Mouse (Mus musculus): ENCODE measurements at regions not wholly inside any gene's neighbourhood (a gene's known extent, or its start where the extent isn't known, plus 50 kb on each side); places are given as distances from the start of the nearest gene placed in this dataset.

DNA sequence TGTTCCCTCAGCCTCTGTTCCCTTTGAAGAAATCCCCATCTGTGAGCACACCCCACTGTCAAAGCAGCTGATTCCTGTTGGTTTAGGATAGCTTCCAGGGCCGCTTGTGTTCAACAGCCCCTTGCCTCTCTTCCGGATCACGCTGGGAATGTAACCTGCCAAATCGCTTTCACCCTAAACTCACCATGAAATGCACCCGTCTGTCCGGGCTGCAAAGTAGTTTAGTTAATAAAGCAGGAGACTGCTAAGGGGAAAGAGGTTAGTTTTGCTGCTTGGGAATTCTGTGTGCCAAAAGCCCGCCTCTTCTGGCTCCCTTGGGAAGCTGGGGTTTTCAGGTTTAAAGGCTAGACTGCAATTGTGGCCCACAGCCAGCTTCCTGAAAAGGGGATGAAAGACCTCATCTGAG lies 1278.9 kb downstream of the Gsdmc2 start:
- peak; percentile 95 for DNase-seq

DNA sequence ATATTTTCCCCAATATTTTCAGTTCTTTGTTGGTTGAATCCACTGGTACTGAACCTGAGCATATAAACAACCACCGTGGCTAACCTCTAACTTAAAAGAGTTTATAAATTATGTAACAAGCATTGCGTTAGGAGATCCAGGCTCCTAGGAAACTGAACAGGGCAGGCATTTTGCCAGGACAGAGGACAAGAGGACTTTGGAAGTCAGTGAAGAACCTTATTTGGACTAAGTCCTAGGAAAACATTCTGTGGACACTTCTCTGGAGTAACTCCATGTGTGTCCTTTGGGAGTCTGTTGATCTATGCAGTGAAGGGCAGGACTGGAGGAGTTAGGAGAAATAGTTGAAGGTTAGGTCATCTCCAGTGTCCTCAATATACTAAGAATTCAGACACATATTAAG lies 1311.7 kb downstream of the Gsdmc2 start:
- DNase-seq, result peak; percentile 93

DNA sequence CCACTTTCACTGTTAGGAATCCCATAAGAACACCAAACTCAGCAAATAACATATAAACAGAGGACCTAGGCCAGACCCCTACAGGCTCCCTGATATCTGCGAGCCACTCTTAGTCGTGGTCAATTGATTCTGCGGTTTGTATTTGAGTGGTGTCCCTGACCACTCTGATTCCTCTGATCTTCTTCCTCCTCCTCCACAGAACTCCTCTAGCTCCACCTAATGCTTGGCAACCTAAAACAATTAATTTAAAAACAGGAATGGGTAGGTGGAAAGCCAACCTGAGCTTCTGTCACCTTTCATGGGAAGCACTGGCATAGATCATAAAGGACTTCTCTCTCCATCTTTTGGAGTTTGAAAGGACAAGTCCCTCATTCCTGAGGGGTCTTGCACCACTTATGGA lies 1316.0 kb downstream of the Gsdmc2 start:
- no peak for DNase-seq

DNA sequence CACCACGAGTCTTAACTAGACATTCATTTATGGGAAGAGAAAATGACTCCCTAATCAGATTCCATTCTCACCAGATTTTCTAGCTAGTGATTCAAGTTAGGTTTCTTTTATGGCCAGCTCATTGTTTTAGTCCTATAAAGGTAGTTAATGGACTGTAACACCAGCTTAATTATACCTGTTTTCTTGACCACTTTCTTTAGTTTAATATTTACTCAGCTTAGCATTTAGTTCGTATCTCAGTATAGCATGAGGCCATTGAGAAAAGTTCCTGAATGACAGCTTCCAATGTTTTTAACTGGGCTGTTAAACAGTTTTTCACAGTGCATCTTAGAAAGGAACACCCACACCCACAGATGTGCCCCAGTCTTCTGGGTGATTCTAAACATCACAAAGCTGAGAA lies 1320.3 kb downstream of the Gsdmc2 start:
- no peak for DNase-seq

- no peak for DNase-seq
Measured at GRCm38 (mm10) chr15:62524135-62524534, 1320.8 kb downstream of the Gsdmc2 start.

GRCm38 (mm10) chr15:62513462-62513861 lies 1331.5 kb downstream of the Gsdmc2 start:
- DNase-seq, result peak; percentile 90

- DNase-seq, result no peak
Measured at GRCm38 (mm10) chr15:62511461-62511860, 1333.5 kb downstream of the Gsdmc2 start.

DNA sequence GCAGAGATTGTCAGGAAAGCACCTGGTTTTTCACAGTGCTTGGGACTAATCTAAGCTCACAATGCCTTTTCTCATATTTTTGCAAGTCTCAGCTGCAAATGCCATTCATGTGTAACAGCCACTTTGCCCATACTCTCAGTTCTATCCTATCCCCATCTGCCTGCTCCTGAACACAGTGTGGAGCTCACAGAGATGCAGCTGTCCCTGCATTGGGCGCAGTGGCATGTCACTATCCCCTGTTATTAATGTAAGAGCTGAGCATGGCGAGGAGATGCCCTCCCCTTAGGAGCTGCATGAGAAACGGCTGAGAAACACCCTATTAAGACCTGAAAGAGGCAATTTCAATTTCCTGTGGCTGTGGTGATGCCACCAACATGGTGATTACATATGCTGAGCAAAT lies 1341.1 kb downstream of the Gsdmc2 start:
- no peak for DNase-seq

DNA sequence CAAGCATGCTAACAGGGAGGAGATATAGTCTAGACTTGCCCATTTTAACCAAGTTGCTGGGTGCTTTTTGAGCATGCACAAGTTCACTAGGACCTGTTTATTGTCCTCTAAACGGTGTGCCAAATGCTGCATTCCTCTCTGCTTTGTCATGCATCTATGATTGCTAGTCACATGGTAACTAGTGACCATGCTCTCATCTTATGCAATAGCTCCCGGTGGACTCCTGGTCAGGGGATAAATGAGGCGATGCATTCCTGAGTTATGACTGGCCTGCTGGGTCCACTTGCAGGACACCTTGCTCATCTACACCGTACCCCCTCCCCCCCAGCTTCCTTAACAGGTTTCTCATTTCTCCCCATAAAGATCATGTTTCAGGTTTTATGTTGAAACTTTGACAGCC lies 1344.0 kb downstream of the Gsdmc2 start:
- peak; percentile 95 for DNase-seq

DNA sequence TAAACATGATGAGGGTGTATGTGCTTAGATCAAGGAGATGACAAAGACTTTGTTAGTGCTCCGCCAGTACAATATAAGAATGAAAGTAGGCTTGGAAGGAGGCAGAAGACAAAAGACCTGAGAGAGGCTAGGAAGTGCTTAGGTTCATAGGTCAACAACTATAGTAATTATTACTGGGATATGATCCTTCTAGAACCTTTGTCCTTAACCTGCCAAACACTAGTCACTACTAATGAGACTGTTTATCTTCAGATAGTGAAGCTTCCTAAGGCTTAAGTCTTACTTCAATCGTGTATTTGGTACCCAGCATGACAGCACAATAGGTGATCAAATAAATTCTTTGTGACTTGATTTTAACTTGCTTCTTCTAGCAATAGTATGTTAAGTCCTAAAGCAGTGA lies 1344.5 kb downstream of the Gsdmc2 start:
- DNase-seq, result no peak

- no peak for DNase-seq
Measured at GRCm38 (mm10) chr15:62496193-62496592, 1348.8 kb downstream of the Gsdmc2 start.

DNA sequence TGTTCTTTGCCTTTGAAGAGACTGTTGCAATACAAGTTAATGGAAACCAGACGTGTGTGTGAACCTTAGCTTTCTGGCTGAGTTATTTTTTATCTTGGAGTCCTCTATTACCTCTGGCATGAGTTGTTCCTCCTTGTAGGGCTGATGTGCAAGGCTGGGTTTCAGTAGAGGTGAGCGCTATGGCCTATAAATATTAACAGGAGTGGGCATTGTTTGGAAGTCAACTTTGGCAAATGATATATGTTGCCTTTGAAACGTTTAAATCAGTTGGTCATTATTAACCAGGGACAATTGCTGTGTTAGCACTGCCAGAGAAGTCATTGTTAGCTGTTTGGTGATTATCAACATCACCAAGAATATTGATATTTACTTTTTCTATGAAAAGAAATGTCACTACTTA lies 1352.6 kb downstream of the Gsdmc2 start:
- DNase-seq, result no peak

GRCm38 (mm10) chr15:62490548-62490947 lies 1354.4 kb downstream of the Gsdmc2 start:
- no peak for DNase-seq

DNA sequence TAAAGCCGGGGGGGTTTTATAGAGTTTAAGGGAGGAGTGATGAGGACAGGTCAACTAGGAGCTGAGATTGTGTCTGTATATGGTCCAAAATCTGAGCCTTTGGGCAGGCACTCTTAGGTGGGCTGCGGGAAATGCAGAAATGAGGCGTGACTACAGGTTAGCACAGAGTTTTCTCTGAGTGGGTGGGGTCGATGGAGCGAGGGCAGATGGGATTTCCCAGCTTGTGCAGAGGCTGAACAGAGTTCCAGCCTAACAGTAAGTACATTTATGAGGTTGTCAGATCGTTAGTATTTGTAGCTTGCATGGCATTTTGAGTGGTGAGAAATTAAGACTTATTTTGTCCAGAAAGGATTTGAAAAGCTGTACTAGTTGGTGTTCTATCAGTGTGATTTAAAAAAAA lies 1358.4 kb downstream of the Gsdmc2 start:
- DNase-seq, result no peak

GRCm38 (mm10) chr15:62484350-62484749 lies 1360.6 kb downstream of the Gsdmc2 start:
- no peak for DNase-seq

- no peak for DNase-seq
Measured at GRCm38 (mm10) chr15:62483534-62483933, 1361.4 kb downstream of the Gsdmc2 start.

DNA sequence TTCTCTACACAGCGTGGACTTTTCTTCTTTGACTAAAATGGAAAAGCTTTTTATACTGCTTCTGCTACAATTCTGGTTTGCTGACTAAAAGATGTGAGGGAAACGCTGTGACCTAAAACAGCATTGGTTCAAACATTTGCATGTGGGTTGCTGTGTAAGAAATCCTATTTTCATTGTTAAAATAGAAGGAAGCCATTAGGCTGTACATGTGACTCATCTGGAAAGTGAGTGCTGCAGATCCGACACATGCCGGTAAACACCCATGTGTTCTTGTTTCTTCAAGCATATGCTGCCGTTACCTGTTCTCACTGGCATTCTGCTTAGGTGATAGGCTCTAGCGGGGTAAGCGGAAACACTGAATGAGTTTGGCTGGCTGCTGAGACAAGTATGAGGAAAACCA lies 1362.6 kb downstream of the Gsdmc2 start:
- no peak for DNase-seq

DNA sequence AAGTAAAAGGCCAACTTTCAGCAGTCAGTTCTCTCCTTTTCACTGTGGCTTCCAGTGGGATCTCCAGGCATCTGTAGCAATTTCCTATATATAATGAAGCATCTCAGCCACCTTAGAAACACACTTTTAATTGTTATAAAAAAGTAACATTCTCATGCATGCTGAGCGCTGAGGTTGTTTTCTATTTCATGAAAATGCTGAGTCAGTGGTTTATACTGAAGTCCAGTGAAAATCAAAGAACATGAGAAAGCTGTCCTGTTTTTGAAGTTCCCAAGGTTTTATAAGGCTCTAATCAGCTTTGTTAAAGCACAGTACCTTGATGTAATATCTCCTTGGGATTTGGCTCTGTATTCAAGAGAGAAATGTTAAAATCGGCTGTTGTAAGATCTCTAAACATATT lies 1367.2 kb downstream of the Gsdmc2 start:
- no peak for DNase-seq

- DNase-seq, result no peak
Measured at GRCm38 (mm10) chr15:62476452-62476851, 1368.5 kb downstream of the Gsdmc2 start.

DNA sequence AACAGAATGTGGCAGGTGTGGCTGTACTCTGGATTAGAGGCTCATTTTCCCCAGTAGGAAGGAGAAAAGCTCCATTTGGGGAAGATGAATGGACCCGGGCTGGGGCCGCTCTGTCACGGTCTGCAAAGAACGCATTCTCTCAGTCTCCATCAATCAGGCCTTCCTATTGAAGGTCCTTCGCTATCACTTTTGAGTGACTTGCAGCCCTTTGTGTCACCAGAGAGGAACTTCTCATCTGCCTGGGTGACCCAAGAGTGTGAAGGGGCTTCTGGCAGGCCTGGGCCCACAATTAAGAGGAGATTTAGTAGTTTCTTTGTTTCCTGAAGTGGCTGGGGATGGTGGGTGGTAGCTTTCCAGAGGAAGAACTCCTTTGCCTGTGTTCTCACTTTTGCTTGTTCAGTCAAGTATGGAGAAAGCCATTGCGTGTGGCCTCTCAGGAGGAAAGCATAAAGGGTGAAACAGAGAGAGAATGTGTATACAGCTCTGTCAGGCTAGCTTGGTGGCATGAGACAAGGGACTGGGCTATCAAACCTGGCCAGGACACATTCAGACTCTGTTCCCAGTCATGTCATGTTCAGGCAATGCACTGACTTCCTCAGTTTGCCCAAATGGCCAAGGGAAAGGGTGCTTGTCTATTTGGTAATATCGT lies 1374.2 kb downstream of the Gsdmc2 start:
- peak; percentile 70 for DNase-seq

- DNase-seq, result peak; percentile 92
Measured at GRCm38 (mm10) chr15:62468076-62468475, 1376.9 kb downstream of the Gsdmc2 start.

DNA sequence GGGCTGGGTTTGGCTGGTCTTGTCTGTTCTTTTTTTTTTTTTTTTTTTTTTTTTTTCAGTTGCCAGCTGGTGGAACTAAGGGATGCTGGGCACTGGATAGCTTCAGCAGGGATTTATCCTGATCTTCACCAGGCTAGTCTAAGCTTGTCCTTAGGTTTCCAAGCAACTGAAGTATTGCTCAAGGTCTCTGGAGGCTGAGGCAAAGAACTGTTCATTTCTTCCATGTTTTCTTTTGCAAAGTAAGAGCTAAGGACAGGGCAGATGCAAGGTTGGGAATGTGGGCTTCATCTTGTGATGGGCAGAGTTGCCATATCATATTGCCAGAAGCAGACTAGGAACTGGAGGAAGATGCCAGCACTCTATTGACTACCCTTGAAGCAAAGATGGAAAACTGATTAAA lies 1378.1 kb downstream of the Gsdmc2 start:
- no peak for DNase-seq

GRCm38 (mm10) chr15:62465026-62465839 lies 1379.7 kb downstream of the Gsdmc2 start:
- DNase-seq, result no peak

DNA sequence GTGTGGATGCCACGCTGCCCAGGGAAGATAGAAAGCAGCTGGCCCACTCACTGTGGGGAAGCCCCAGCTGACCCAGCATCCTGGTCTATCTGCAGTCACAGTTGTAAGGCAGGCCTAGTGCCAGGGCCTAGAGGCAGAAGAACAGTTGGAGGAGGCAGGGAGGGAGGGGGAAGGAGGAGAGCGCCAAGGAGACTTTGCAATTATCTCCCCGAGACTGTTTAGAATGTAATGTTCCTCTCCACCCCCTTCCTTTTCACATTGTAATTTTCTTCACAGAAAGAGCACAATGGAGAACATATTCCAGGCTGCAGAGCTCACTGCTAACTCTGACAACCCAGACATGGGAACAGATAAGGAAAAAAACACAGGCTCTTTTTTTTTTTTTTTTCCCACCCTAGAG lies 1382.3 kb downstream of the Gsdmc2 start:
- DNase-seq, result peak; percentile 96
